Mouse (Mus musculus) activated CD4-positive, CD25-positive, alpha-beta regulatory T cell (primary cell): ENCODE data around the gene Rasgef1c. TPM values are rescaled to one million over a fixed set of nuclear protein-coding genes. Genes with fewer than 3 reads are reported as not detected.

Experiments
- polyA plus RNA-seq, 2 experiments: library from polyadenylated mRNA; unstranded; fragments of 100-300 nt; shearing (Covaris generic); gene quantifications; one replicate each; pipeline ENCODE4 v1.2.1; 2017

The Rasgef1c gene
- polyA plus RNA-seq = under 1 TPM; 0.14 to 0.54 TPM

DNA sequence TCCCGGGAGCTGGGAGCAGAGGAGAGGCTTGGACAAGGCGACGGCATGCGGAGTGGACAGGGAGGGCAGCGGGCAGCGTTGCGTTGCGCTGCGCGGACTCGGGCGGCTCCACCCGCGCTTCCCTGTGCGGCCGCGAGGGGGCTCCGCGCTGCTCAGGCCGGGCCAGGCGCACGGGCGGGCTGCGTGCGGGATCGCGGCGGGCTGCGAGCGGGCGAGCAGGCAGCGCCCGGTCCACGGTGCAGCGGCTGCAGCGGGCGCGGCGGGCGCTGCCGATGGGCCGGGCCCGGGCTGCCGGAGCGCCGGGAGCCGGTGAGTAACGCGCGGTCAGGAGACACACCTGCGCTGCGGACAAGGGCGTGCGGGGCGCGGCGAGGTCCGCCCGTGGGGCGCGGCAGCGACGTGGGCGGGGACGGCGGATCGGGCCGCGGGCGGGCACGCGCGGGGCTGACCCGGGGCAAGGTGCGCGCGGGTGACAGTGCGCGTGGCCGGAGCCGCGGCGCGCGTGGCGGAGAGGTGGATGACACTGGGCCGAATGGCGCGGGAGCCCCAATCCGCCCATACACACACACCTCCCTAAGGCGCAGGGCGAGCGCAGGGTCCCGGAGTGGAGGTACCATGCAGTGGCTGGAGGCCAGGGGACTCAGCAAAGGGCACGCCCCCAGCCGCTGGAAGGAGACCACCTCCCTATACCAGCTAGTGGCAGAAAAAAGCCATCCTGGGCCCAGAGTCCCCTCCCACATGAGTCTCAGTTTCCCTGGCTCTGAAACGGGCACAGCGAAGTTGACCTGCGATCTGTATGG is at the start of gene Rasgef1c:
TSS of gene Rasgef1c (plus strand) at position 177 of the 800 bp plus-strand sequence.

DNA sequence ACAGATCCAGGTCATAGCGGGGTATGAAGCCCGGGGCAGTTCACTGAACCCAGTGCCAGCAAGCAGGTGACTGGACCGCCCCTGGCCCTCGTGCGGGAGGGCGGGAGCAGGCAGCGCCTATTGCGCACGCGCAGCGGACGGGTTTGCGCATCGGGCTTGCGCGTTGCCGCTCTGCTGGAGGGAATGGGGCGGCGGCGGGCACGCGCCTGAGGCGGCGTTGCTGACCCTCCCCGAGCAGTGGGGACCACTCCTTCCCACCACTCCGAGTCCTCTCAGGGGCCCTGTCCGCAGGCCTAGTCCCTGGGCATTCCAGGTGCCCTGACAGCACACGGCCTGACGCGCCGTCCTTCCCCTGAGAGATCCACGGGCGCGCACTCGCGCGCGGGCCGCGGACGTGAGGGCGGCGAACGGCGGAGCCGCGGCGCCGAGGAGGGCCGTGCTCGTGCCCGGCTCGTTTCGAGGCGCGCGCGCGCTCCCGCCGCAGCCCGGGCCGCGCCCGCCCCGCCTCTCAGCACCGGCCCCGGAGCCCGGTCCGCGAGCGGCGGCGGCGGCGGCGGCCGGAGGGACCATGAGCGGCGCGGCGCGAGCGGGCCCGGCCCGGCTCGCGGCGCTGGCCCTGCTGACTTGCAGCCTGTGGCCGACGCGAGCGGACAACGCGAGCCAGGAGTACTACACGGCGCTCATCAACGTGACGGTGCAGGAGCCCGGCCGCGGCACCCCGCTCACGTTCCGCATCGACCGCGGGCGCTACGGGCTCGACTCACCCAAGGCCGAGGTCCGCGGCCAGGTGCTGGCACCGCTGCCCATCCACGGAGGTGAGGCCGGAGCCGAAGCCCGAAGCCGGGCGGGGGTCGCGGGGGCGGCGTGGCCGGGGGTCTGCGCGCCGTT is 123.4 kb downstream of the Rasgef1c start, which contains the start of gene Rnf130:
TSS of gene Rnf130 (plus strand) at position 514 of the 888 bp plus-strand sequence.

Other genes starting within 250 kb of the Rasgef1c start
- gene Scgb3a1, start 238.2 kb upstream of the Rasgef1c start, polyA plus RNA-seq = under 1 TPM in 1 of 2 experiments, not detected in 1; 0.37 TPM
- 10 to 100 TPM; 80.1 to 90.6 TPM for gene Cnot6, start 189.1 kb upstream of the Rasgef1c start, polyA plus RNA-seq
- 1 to 10 TPM in 1 of 2 experiments, under 1 TPM in 1; 0.15 to 1.4 TPM for gene Gfpt2, start 107.7 kb upstream of the Rasgef1c start, polyA plus RNA-seq
- 10 to 100 TPM; 62.5 to 98.5 TPM for gene Mapk9, start 55.1 kb upstream of the Rasgef1c start, polyA plus RNA-seq
- 10 to 100 TPM; 20.0 to 41.0 TPM for gene Rnf130, start 123.5 kb downstream of the Rasgef1c start, polyA plus RNA-seq
- 10 to 100 TPM; 45.0 to 64.2 TPM for gene Tbc1d9b, start 229.6 kb downstream of the Rasgef1c start, polyA plus RNA-seq